Mouse (Mus musculus) lung, postnatal 0 days (tissue): ENCODE results near the gene Arrdc4.

Experiments used
- CTCF ChIP-seq: IDR thresholded peaks from 2 replicates; pipeline ENCODE4 v1.5.1; 2016; ENCODE audit warnings: antibody characterized with exemption, mild to moderate bottlenecking
- EP300 ChIP-seq: IDR thresholded peaks from 2 replicates; pipeline ENCODE4 v1.6.1; 2016; ENCODE audit warnings: antibody characterized with exemption, mild to moderate bottlenecking, control low read depth

DNA sequence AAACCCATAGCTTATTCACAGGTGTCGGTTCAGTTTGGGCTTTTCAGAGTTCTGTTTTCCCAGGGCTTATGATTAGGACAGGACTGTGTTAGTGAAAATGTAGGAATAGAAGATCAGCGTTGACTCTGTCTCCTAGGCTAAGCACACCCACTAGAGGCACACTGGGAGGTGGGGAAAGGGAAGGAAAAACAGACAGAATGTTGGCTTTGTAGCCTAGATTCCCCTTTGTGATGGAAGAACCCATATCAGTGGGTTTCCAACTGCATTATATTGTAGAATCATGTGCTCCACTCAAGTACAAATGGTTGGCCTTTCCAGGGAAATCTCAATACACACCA, 22.7 kb upstream of the Arrdc4 start:
- TF ChIP-seq CTCF (no peak), EP300 (no peak)
